Mouse (Mus musculus) hematopoietic stem cell, adult 5-6 weeks (primary cell): ENCODE measurements around the gene Plxnb1. TPM values are rescaled to one million over a fixed set of nuclear protein-coding genes. Genes with fewer than 3 reads are reported as not detected.

Source experiments
- ATAC-seq, 2 experiments: fragments of 125-278 bp in 1 of 2; replicated peaks in 1 of 2; 2 replicates each; pipeline ENCODE4 v1.8.0; 2016 to 2017; ENCODE audit warnings: inconsistent platforms in 2 of 2, mild to moderate bottlenecking in 2 of 2, moderate number of reproducible peaks in 2 of 2, low read depth in 1 of 2, moderate TSS enrichment in 1 of 2; ENCODE audit not compliant: low FRiP score in 2 of 2, poor library complexity in 2 of 2, severe bottlenecking in 2 of 2, insufficient read depth in 1 of 2, low TSS enrichment in 1 of 2
- total RNA-seq: library from RNA; stranded (forward); fragments of 172-1452, 232-1000 nt; gene quantifications from 2 replicates; pipeline ENCODE4 v1.2.3, GENCODE M21; 2017

The Plxnb1 gene
- total RNA-seq, 1 experiment from 2014 or later, result 0.60 TPM

GRCm38 (mm10) chr9:109094553-109095136 lies 544 bp upstream of the Plxnb1 start:
- no peak; a peak in 1 of 4 replicates for ATAC-seq

GRCm38 (mm10) chr9:109096251-109096661 lies 1.1 kb downstream of the Plxnb1 start:
- ATAC-seq, result no peak

- ATAC-seq, result no peak
These were observed 1.7 kb downstream of the Plxnb1 start for GRCm38 (mm10) chr9:109096856-109097255.

DNA sequence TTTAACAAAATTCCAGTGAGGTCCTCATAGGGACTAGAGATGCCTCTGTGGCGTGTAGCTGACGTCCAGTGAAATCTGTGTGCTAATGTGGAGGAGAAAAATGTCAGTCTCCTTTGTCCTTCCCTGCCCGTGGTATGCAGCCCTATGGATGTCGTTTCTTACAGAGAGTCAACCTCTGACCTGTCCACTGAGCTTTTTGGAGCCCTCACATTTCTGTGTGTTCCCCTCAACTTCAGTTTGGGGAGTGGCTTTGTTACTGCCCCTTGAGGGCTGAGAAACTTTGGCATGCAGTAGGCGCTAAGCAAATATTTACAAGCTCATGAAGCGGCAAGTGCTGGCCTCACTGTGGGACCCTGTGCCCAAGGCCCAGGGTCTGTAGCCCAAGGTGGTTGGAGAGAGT lies 2.1 kb downstream of the Plxnb1 start:
- no peak for ATAC-seq

DNA sequence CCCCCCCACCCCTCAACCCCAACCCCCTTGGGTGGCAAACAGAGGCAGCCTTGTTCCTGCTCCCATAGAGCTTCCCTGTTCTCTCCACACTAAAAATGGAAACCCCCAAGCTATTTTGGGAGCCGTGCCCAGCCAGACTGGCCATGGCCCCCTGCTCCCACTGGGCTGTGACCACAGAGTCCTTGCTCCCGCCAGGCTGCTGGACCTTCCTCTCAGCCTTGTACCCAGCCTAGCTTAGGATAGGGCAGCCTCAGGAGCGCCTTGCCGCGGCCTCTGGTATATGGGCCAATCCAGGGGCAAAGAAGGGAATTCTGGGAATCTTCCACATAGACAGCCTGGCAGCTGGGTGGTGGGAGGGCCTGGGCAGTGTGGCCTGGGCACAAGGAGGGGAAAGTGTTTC lies 2.6 kb downstream of the Plxnb1 start:
- ATAC-seq, result no peak

DNA sequence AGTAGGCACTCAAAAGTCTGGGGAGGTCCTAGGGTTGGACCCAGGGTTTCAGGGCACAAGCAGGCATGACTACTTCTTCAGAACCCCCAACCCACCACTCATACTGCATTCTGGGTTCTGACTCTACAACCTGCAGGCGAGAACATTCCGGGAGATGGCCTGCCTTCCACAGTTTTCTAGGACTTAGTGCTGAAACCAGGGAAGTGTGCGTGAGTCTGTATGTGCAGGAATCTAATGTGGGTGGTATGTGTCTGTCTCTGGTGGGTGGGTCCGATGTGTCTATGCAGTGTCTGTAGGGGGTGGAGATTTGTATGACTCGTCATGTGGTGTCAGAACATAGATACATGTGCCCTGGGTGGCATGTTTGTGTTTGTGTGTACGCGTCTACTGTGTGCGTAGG lies 3.2 kb downstream of the Plxnb1 start:
- ATAC-seq, result no peak

DNA sequence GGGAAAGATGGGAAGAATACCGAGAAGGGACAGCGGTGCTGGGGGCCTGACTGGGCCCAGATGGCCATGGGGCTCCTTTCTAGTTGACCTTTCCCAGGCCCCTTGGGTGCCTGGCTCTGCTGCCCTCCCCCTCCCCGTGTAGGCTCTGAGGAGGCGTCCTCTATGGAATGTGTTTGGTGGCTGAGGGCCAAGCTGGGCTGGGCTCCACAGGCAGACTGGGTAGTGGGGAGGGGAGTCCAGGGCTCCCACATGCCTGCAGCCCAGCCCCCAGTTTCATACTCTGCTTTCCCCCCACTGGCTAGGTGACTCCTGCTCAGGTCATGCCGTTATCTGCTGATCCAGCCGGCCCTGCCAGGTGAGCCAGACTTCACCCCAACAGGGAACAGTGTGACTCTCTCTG lies 3.8 kb downstream of the Plxnb1 start:
- no peak for ATAC-seq

- peak in 1 of 2 experiments; percentile 18; a peak in 2 of 4 replicates for ATAC-seq
These were observed 5.2 kb downstream of the Plxnb1 start for GRCm38 (mm10) chr9:109100307-109100928.

GRCm38 (mm10) chr9:109101933-109102445 lies 6.8 kb downstream of the Plxnb1 start:
- ATAC-seq, result no peak

DNA sequence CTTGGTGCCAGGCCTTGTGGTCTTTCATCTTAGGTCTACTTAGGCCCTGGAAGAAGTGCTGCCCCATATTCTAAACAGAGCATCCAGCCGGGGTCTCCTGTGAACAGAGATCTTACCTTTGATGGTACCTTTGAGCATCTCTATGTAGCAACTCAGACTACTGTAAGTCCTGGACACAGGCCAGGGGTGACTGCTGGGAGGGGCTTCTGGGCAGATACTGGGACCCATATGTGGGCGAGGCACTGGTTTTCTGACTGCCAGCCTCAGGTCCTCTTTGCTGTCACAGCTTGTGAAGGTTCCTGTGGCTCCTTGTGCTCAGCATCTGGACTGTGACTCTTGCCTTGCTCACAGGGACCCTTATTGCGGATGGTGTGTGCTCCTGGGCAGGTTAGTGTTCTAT lies 7.4 kb downstream of the Plxnb1 start:
- ATAC-seq, result no peak

- no peak for ATAC-seq
These were observed 8.1 kb downstream of the Plxnb1 start for GRCm38 (mm10) chr9:109103250-109103649.

DNA sequence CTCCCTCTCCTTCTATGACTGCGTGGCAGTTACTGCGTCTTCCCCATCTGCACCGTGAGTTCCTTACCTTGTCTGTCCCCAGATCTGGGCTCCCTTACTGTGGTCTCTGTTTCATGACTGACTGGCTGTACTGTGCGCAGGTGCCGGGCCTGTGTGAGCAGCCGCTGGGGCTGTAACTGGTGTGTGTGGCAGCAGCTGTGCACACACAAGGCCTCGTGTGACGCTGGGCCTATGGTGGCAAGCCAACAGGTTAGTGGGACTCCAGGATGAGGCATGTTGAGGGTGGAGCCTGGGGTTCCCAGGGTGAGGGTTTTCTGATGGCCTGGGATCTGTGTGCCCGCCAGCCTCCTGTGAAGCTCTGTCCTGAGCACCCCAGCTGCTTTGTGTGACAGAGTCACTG lies 8.9 kb downstream of the Plxnb1 start:
- ATAC-seq, result no peak

DNA sequence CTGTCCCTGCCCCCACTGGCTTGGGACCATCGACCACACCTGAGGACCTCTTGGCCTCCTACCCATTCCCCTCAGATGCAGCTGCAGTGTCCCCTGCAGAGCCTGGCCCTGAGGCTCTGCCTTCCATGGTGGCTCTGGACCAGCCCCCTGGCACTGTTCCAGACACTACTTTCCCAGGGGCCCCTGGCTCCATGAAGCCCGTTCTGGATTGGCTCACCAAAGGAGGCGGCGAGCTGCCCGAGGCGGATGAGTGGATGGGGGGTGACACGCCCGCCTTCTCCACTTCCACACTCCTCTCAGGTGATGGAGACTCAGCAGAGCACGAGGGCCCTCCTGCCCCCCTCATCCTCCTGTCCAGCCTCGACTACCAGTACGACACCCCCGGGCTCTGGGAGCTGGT lies 9.8 kb downstream of the Plxnb1 start:
- no peak for ATAC-seq

- ATAC-seq, result no peak
These were observed 10.5 kb downstream of the Plxnb1 start for GRCm38 (mm10) chr9:109105648-109106047.

DNA sequence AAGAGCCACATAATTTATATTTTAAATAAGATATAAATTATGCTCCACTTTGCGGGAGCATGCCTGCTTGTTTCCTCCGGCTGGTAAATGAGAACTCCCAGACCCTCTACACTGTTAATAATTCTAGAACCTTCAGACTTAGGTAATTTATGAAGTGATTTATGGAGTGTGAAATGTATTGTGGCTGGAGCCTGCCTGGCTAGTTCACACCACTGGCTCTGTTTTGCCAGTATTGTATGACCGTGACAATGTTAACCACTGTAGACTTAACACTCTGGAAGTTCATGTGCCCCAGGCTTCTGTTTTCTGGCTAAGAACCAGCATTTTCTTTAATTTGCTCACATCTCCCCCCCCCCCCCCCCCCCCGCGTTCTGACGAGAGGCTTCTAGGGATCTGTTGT lies 12.2 kb downstream of the Plxnb1 start:
- ATAC-seq, result no peak

- no peak for ATAC-seq
These were observed 15.1 kb downstream of the Plxnb1 start for GRCm38 (mm10) chr9:109110240-109110639.

DNA sequence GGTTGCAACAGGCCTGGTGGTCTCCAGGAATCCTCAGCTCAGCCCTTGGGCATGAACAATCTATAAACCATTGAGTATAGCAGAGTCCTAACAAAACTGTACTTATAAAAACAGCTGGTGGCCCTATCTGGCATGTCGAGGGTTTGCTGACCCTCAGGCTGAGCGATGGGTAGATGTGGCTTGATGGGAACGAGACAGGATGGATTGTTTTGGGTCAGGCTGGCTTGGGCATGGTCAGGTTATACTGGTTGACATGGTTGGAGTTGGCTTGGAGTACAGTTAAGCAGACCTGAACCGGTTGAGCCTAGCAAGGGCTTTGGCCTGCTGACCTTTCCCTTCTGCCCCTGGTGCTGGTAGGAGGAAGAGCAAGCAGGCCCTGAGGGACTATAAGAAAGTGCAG lies 15.9 kb downstream of the Plxnb1 start:
- ATAC-seq, result no peak

DNA sequence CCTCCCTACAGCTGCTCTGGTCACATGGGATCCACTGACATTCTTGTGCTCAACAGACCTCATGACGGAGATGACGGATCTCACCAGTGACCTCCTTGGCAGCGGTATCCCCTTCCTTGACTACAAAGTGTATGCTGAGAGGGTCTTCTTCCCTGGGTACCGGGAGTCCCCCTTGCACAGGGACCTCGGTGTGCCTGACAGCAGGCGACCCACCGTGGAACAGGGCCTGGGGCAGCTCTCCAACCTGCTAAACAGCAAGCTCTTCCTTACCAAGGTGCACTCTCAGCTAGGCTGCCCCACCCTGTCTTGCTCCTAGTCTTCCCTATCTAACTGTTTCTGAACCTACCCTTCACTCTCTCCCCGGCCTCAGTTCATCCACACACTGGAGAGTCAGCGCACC lies 16.4 kb downstream of the Plxnb1 start:
- no peak for ATAC-seq

GRCm38 (mm10) chr9:109113331-109113730 lies 18.1 kb downstream of the Plxnb1 start:
- no peak for ATAC-seq
